Mouse (Mus musculus) embryonic facial prominence, embryonic 14.5 days (tissue): ENCODE data around the gene Zbtb32. TPM values are rescaled to one million over a fixed set of nuclear protein-coding genes. Genes with fewer than 3 reads are reported as not detected.

Experiments
- ATAC-seq: fragments of 200-750 bp; cut with Nextera tagmentation; 2 replicates; pipeline ENCODE4 v1.8.0; 2017; ENCODE audit warnings: low read depth, moderate number of reproducible peaks, moderate TSS enrichment
- DNase-seq: peaks from one replicate; pipeline ENCODE4 v3.0.0-alpha.2; 2015; ENCODE audit warnings: low spot score
- H3K27ac ChIP-seq: fragments of 300-500 bp; sonication (generic); replicated peaks from 2 replicates; pipeline ENCODE4 v1.5.1; 2014; ENCODE audit warnings: low read depth, mild to moderate bottlenecking, low read length, moderate library complexity
- H3K27me3 ChIP-seq: fragments of 300-500 bp; sonication (generic); replicated peaks from 2 replicates; pipeline ENCODE4 v1.6.1; 2014; ENCODE audit warnings: low read length; ENCODE audit not compliant: control insufficient read depth, insufficient read depth
- H3K36me3 ChIP-seq: fragments of 300-500 bp; sonication (generic); 2 replicates; pipeline ENCODE4 v1.6.1; 2014; ENCODE audit warnings: low read length, mixed read lengths; ENCODE audit not compliant: control insufficient read depth, insufficient read depth
- H3K4me1 ChIP-seq: fragments of 300-500 bp; sonication (generic); 2 replicates; pipeline ENCODE4 v1.6.1; 2014; ENCODE audit warnings: antibody characterized with exemption, low read length; ENCODE audit not compliant: control insufficient read depth, insufficient read depth
- H3K4me2 ChIP-seq: fragments of 300-500 bp; sonication (generic); 2 replicates; pipeline ENCODE4 v1.6.1; 2014; ENCODE audit warnings: low read depth, mild to moderate bottlenecking, low read length, moderate library complexity, mixed read lengths
- H3K4me3 ChIP-seq: fragments of 300-500 bp; sonication (generic); 2 replicates; pipeline ENCODE4 v1.5.1; 2014; ENCODE audit warnings: low read depth, mild to moderate bottlenecking, low read length
- H3K9ac ChIP-seq: fragments of 300-500 bp; sonication (generic); 2 replicates; pipeline ENCODE4 v1.6.1; 2014; ENCODE audit warnings: low read depth, mild to moderate bottlenecking, low read length, moderate library complexity, mixed read lengths
- H3K9me3 ChIP-seq: fragments of 300-500 bp; sonication (generic); 2 replicates; pipeline ENCODE4 v1.6.1; 2016; ENCODE audit warnings: low read length; ENCODE audit not compliant: control insufficient read depth
- WGBS: fragments of 180-500 bp; shearing (Covaris S2); extraction: QIAGEN DNeasy Blood & Tissue Kit; methylation state at CpG from one replicate; pipeline ENCODE4 v1.1.7; 2014; 5-methylcytosine and 5-hydroxymethylcytosine counted together
- microRNA-seq: library from miRNA; unstranded; fragments of <30 nt; microRNA quantifications from one replicate; pipeline ENCODE4, GENCODE M21; 2016; ENCODE audit warnings: borderline number of aligned reads
- polyA plus RNA-seq: library from polyadenylated mRNA; unstranded; fragments of >200 nt; fragmentation: Nextera tagmentation; extraction: Ambion mirVana; gene quantifications from 2 replicates; pipeline ENCODE4 v1.2.1, GENCODE M21; 2014

The Zbtb32 gene
- polyA plus RNA-seq, 1 experiment from 2014 or later = 0.45 TPM

DNA sequence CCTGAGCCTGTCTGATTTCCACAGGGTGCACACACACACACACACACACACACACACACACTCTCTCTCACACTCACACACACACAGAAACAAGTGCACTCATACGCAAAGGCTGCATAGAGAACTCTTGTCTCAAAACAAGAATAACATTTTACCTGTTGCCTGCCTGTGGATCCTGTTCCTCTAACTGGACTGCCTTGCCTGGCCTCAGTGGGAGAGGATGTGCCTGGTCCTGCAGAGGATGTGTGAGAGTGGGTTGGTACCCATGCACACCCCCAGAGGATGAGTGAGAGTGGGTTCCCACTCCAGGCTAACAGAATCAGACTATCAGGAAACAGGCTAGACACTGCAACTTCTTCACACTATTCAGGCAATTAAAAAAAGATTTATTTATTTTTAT, 48.1 kb downstream of the Zbtb32 start:
- Histone ChIP-seq H3K9ac (no peak overlapping the region), H3K27me3 (no peaks in the 10 kb centered on the region), H3K27ac (no peak overlapping the region), H3K4me3 (no peak overlapping the region), H3K9me3 (no peaks in the 10 kb centered on the region), H3K4me2 (no peak overlapping the region), H3K4me1 (peaks cover 11% of the 10 kb centered on the region), H3K36me3 (peaks cover 45% of the 10 kb centered on the region)
- 100% methylated on average over 1 of the region's 1 CpGs for WGBS
- DNase-seq (no peak), ATAC-seq (no peak)

DNA sequence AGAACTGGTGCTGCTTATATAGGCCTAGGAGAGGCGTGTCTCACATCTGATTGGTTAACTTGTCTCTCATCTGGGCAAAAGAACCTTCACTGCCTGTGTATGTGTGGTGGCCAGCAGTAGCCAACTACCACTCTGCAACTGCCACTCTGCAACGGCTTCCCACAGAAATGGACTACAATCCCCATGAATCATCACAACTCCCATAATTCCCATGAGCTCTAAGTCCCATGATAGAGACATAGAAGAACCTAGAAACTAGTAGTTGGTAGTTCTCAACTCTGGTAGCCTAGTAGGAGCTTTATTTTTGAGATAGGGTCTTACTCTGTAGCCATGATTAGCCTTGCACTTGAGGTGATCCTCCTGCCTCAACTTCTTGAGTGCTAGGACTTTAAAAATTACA, 48.8 kb downstream of the Zbtb32 start:
- Histone ChIP-seq H3K9me3 (no peaks in the 10 kb centered on the region), H3K4me2 (no peak overlapping the region), H3K27me3 (no peaks in the 10 kb centered on the region), H3K9ac (no peak overlapping the region), H3K4me1 (peaks cover 11% of the 10 kb centered on the region), H3K36me3 (peaks cover 44% of the 10 kb centered on the region), H3K27ac (no peak overlapping the region), H3K4me3 (no peak overlapping the region)
- 83% methylated on average over 2 of the region's 2 CpGs for WGBS
- DNase-seq (no peak), ATAC-seq (no peak)

DNA sequence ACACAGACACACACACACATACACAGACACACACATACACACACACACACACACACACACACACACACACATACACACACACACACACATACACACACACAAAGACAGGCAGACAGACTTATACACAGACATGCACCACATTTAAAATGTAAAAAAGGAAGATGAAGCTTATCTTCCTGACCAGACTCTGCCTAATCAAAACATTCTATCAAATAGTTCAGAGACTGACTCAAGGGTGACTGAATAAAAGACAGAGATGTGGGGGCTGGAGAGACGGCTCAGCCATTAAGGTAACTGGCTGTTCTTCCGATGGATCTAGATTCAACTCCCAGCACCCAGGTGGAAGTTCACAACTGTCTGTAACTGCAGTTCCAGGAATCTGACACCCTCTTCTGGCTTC, 54.4 kb downstream of the Zbtb32 start:
- H3K4me3 ChIP-seq = no peak overlapping the region
- H3K4me2 ChIP-seq = no peak overlapping the region
- ATAC-seq (no peak), DNase-seq (no peak)
- H3K9me3 ChIP-seq = no peaks in the 10 kb centered on the region
- H3K4me1 ChIP-seq = no peaks in the 10 kb centered on the region
- no peak overlapping the region for H3K27ac ChIP-seq
- no peak overlapping the region for H3K9ac ChIP-seq
- H3K27me3 ChIP-seq = no peaks in the 10 kb centered on the region
- H3K36me3 ChIP-seq = peaks cover 66% of the 10 kb centered on the region
- WGBS = 84% methylated on average over 2 of the region's 2 CpGs

DNA sequence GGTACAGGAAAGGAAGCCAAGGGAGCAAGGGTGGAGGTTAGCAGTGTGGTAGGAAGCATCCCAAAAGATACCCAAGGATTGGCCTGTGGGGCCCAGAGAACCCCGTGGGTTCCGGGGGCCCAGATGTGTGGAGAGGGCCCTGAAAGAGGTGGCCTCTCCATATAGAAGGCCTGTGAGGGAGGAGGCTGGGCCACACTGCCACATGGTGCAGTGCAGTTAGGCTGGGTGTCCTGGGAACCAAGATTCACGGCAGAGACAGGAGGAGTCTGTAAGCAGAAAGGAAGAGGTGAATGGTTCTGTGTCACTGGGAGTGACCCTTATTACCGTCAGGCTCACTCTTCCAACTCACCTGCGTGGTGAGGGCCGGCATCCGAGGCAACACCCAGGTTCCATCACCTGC, 58.1 kb downstream of the Zbtb32 start:
- no peaks in the 10 kb centered on the region for H3K4me1 ChIP-seq
- DNase-seq = no peak
- H3K9ac ChIP-seq = no peak overlapping the region
- no peak overlapping the region for H3K4me2 ChIP-seq
- WGBS = 87% methylated on average over 7 of the region's 7 CpGs
- peaks cover 40% of the 10 kb centered on the region for H3K36me3 ChIP-seq
- H3K9me3 ChIP-seq = no peaks in the 10 kb centered on the region
- no peaks in the 10 kb centered on the region for H3K27me3 ChIP-seq
- no peak for ATAC-seq
- no peak overlapping the region for H3K4me3 ChIP-seq
- H3K27ac ChIP-seq = no peak overlapping the region

Small RNA genes within 50 kb of the gene (microRNA-seq; reads per million reads assigned to microRNA genes)
- 1.2 reads per million for gene Gm38670
- not detected for gene Mir3569

Other genes with a start within 250 kb of the Zbtb32 start
- 4.2 and 4.7 TPM in 2 replicates for gene Lrfn3, start 236.1 kb downstream of the Zbtb32 start, polyA plus RNA-seq
- gene Tyrobp, start 185.1 kb downstream of the Zbtb32 start, polyA plus RNA-seq = 82.9 and 97.0 TPM in 2 replicates
- 2.2 and 2.4 TPM in 2 replicates for gene Hcst, start 179.1 kb downstream of the Zbtb32 start, polyA plus RNA-seq
- 1.0 and 2.0 TPM in 2 replicates for gene Nfkbid, start 177.2 kb downstream of the Zbtb32 start, polyA plus RNA-seq
- gene Aplp1, start 153.4 kb downstream of the Zbtb32 start, polyA plus RNA-seq = 51.0 and 53.6 TPM in 2 replicates
- 0.45 and 0.82 TPM in 2 replicates for gene Kirrel2, start 141.2 kb downstream of the Zbtb32 start, polyA plus RNA-seq
- 0.22 and 0.35 TPM in 2 replicates for gene Nphs1, start 140.6 kb downstream of the Zbtb32 start, polyA plus RNA-seq
- gene Prodh2, start 105.3 kb downstream of the Zbtb32 start, polyA plus RNA-seq = not detected in 2 replicates
- 9.7 and 10.9 TPM in 2 replicates for gene Arhgap33, start 63.8 kb downstream of the Zbtb32 start, polyA plus RNA-seq
- 16.8 and 20.4 TPM in 2 replicates for gene Hspb6, start 46.7 kb downstream of the Zbtb32 start, polyA plus RNA-seq
- 8.1 and 9.9 TPM in 2 replicates for gene Proser3, start 46.6 kb downstream of the Zbtb32 start, polyA plus RNA-seq
- 45.7 and 50.5 TPM in 2 replicates for gene Lin37, start 39.1 kb downstream of the Zbtb32 start, polyA plus RNA-seq
- gene U2af1l4, start 35.6 kb downstream of the Zbtb32 start, polyA plus RNA-seq = 85.4 and 88.0 TPM in 2 replicates
- gene Gm49396, start 35.6 kb downstream of the Zbtb32 start, polyA plus RNA-seq = 4.7 and 5.1 TPM in 2 replicates
- 108 and 113 TPM in 2 replicates for gene Psenen, start 35.3 kb downstream of the Zbtb32 start, polyA plus RNA-seq
- gene Igflr1, start 33.5 kb downstream of the Zbtb32 start, polyA plus RNA-seq = 2.1 and 2.9 TPM in 2 replicates
- gene Kmt2b, start 10.2 kb downstream of the Zbtb32 start, polyA plus RNA-seq = 11.7 and 13.3 TPM in 2 replicates
- gene Upk1a, start 13.9 kb upstream of the Zbtb32 start, polyA plus RNA-seq = 0.39 and 0.47 TPM in 2 replicates
- gene Cox6b1, start 27.2 kb upstream of the Zbtb32 start, polyA plus RNA-seq = 860 and 1,015 TPM in 2 replicates
- gene Etv2, start 36.9 kb upstream of the Zbtb32 start, polyA plus RNA-seq = not detected in 2 replicates
- 93.1 and 106 TPM in 2 replicates for gene Rbm42, start 51.4 kb upstream of the Zbtb32 start, polyA plus RNA-seq
- gene Haus5, start 66.1 kb upstream of the Zbtb32 start, polyA plus RNA-seq = 30.7 and 35.0 TPM in 2 replicates
- gene Pmis2, start 72.7 kb upstream of the Zbtb32 start, polyA plus RNA-seq = not detected in 2 replicates
- 0.37 and 0.46 TPM in 2 replicates for gene 2200002J24Rik, start 100.0 kb upstream of the Zbtb32 start, polyA plus RNA-seq
- 0.32 and 0.54 TPM in 2 replicates for gene Atp4a, start 113.3 kb upstream of the Zbtb32 start, polyA plus RNA-seq
- 212 and 214 TPM in 2 replicates for gene Tmem147, start 130.6 kb upstream of the Zbtb32 start, polyA plus RNA-seq
- gene Gapdhs, start 144.8 kb upstream of the Zbtb32 start, polyA plus RNA-seq = 0.33 and 0.38 TPM in 2 replicates
- gene Sbsn, start 152.6 kb upstream of the Zbtb32 start, polyA plus RNA-seq = 12.4 and 33.7 TPM in 2 replicates
- 123 and 159 TPM in 2 replicates for gene Dmkn, start 164.8 kb upstream of the Zbtb32 start, polyA plus RNA-seq
- gene Krtdap, start 189.0 kb upstream of the Zbtb32 start, polyA plus RNA-seq = 428 and 557 TPM in 2 replicates
- 0.14 and 0.46 TPM in 2 replicates for gene Ffar2, start 224.9 kb upstream of the Zbtb32 start, polyA plus RNA-seq